Mouse (Mus musculus) brain, embryonic 14.5 days (tissue): ENCODE results near the gene Grk3. TPM values are rescaled to one million over a fixed set of nuclear protein-coding genes. Genes with fewer than 3 reads are reported as not detected.

Experiments used
- DNase-seq: peaks from one replicate; pipeline ENCODE4 v3.0.0-alpha.2; 2011; ENCODE audit warnings: low read depth
- CTCF ChIP-seq: fragments of 200-500 bp; IDR thresholded peaks from 2 replicates; pipeline ENCODE4 v1.5.1; 2012; ENCODE audit warnings: inconsistent platforms, mild to moderate bottlenecking, moderate library complexity, borderline replicate concordance; ENCODE audit not compliant: insufficient read depth, insufficient read length; ENCODE audit errors: extremely low read depth
- POLR2A ChIP-seq: fragments of 200-500 bp; IDR thresholded peaks from 2 replicates; pipeline ENCODE4 v1.6.1; 2012; ENCODE audit warnings: mild to moderate bottlenecking, inconsistent platforms, borderline replicate concordance; ENCODE audit not compliant: poor library complexity, insufficient read depth, insufficient read length, severe bottlenecking; ENCODE audit errors: extremely low read depth
- polyA plus RNA-seq: library from polyadenylated mRNA; depleted of rRNA; stranded (reverse); fragments of >200 nt; gene quantifications from 2 replicates; pipeline ENCODE4 v1.2.3, GENCODE M21; 2012

Grk3 gene
- polyA plus RNA-seq, 1 experiment = 26.0 TPM

GRCm38 (mm10) chr5:112956841-112957240 lies 58.8 kb downstream of the Grk3 start:
- TF ChIP-seq POLR2A = no peak
- no peak for DNase-seq

DNA sequence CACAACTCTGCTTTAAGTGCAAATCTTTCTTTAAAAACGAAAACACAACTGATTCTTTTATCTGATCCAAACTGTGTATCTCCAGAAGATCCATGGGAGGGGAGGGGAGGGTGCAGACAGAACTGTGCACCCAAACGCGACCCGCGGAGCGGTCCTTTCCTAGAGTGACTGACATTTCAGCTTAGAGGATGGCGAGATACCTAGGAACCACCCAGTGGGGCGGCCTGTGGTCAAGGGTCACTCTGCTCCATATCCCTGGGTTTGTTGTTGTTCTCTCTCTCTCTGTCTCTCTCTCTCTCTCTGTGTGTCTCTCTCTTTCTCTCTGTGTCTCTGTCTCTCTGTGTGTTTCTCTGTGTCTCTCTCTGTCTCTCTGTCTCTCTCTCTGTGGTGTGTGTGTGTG lies 59.2 kb downstream of the Grk3 start:
- DNase-seq = no peak
- TF ChIP-seq CTCF (no peak), POLR2A (no peak)

DNA sequence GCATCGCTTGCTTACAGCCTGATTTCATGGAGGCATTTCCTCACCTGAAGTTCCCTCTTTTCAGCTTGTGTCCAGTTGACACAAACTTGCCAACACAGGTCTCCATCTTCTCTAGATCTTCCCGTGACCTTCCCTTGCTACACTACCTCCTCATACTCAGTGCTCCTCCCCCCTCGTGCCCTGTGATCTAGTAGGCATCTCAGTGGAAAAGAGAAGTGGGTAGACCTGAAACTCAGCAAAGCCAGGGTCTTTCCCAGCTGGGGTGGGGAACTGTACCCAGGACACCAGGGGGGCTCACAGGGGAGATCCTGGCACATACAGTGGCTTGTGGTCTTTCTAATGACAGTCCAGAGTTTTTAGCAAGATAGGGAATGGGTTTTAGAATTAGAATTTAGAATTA lies 64.7 kb downstream of the Grk3 start:
- DNase-seq = no peak
- no peak for TF ChIP-seq CTCF

DNA sequence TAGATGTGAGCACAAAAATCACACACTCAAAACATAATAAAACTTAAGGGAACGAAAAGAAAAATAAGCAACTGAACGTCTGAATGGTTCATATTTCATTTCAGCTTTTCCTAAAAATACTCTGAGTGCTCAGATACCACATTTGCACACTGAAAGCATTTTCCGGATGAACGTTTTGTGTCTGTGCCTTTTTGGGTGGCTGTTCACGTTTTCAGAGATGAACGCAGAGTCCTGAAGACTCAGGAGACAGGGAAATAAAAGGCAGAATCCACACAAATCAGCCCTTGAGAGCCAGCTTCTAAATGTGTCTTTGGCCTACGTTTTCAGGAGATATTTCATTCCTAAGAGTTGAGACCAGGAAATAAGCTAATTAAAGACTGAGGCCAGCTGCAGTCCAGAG lies 69.7 kb downstream of the Grk3 start:
- DNase-seq = no peak
- no peak for TF ChIP-seq POLR2A
- TF ChIP-seq CTCF = no peak

DNA sequence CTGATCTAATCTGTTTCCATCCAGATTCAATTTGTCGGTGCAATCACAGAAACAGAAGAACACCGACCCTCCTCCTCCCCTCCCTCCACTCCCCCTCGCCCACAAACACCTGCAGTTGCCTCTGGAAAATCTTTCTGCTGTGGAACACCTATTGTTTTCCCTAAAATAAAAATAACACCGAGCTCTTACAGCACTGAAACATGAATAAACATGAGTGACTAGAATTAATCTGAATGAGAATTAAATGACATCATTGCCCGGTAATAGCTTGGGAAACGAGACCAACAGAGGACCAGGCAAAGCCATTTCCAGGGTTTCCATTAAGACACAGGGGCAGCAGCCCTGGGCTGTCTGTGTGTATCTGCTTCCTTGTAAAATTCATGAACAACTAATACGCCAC lies 73.3 kb downstream of the Grk3 start:
- no peak for TF ChIP-seq POLR2A
- no peak for TF ChIP-seq CTCF
- DNase-seq = peak; percentile 77

GRCm38 (mm10) chr5:112941001-112941400 lies 74.6 kb downstream of the Grk3 start:
- no peak for DNase-seq
- TF ChIP-seq CTCF (no peak), POLR2A (no peak)

DNA sequence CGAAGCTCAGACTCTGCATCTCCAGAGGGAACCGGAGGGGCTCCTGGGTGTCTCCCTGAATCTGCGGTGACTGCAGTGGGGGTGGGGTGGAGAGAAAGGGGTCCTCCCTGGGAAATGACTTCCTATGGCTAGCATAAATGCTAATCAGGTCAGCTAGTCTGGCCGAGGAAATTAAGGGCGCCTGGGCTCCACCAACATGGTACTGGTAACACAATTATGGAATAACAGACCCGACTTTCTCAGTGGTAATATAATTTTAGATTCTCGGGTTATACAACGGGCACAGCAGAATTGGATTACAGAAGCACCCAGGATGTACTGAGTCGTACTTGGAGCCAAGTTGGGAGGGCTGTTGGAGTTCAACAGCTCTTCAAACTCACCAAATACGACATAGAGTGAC lies 79.0 kb downstream of the Grk3 start:
- DNase-seq = no peak
- TF ChIP-seq POLR2A (no peak), CTCF (no peak)

- DNase-seq = no peak
Measured at GRCm38 (mm10) chr5:112935436-112935835, 80.2 kb downstream of the Grk3 start.

GRCm38 (mm10) chr5:112932878-112933567 lies 82.6 kb downstream of the Grk3 start:
- no peak for TF ChIP-seq POLR2A
- TF ChIP-seq CTCF = no peak
- no peak for DNase-seq

More at GRCm38 (mm10) chr5:112935436-112935835, 80.2 kb downstream of the Grk3 start:
- TF ChIP-seq POLR2A = no peak
- no peak for TF ChIP-seq CTCF

DNA sequence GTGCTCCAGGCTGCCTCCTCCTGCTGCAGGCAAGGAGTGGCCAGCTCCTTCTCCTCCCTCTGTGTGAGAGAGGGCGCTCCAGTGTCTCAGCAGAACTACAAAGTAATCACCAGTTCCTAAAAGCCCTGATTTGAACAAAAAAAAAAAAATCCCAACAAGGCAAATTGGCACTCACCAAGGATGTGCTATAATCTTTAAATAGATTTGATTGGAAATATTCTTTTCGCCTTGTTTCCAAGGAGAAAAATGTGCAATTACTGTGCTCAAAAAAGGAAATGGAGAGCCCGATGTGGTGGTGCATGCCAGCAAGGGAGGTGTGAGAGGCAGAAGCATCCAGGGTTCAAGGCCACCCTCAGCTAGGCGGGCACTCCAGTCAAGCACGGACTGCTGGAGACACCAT lies 83.7 kb downstream of the Grk3 start:
- no peak for DNase-seq
- TF ChIP-seq CTCF (no peak), POLR2A (no peak)

- no peak for TF ChIP-seq CTCF
- TF ChIP-seq POLR2A = no peak
- peak; percentile 35 for DNase-seq
Measured at GRCm38 (mm10) chr5:112928201-112928881, 87.2 kb downstream of the Grk3 start.

- DNase-seq = no peak
- no peak for TF ChIP-seq POLR2A
- TF ChIP-seq CTCF = no peak
Measured at GRCm38 (mm10) chr5:112925422-112925821, 90.2 kb downstream of the Grk3 start.

DNA sequence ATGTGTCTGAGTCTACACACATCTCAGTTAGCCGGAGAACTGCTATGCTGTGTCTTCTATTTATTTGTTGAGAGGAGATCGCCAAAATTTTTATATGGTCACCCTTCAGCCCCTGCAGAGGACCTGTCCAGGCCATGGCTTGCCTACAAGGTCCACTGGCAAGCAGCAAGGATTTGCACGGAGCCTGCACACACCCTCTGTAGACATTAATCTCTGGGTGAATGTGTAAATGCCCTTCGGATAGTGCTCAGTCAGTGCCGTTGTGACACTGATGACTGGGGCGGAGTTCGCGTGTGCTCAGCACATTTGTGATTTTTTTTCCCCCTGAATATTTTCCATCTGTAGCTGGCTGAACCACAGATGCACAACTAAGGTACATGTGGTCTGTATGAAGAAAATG lies 90.8 kb downstream of the Grk3 start:
- TF ChIP-seq POLR2A (no peak), CTCF (no peak)
- no peak for DNase-seq

DNA sequence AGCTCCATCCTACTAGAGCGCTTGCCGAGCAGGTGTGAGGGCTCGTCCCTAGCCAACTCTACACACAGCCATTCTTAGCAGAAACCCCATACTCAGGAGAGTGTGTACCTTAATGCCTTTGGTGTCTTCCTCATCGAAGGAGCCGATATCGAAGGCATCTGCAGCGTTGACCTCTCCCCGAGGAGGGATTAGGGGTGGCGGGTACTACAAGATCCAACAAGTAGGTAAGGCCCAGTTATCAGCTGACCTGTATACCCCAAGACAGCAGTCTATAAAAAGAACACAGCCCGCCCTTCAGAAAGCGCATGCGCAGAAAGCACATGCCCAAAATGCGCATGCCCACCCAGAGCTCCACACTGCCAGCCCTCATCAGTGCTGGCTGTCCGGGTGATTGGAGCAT lies 91.8 kb downstream of the Grk3 start:
- TF ChIP-seq POLR2A (no peak), CTCF (no peak)
- no peak for DNase-seq
